Mouse (Mus musculus) spleen, adult 2 months (tissue): Measurements from ENCODE around the gene Smpd3. TPM values are rescaled to one million over a fixed set of nuclear protein-coding genes. Genes with fewer than 3 reads are reported as not detected.

Experiments
- DNase-seq, 2 experiments: peaks; one replicate each; pipeline versions ENCODE4 v3.0.0 to v3.0.0-alpha.2; 2012 to 2021; ENCODE audit warnings: low spot score in 2 of 2, low read depth in 1 of 2
- H3K27ac ChIP-seq: fragments of 200-500 bp; 2 replicates; pipeline ENCODE4 v1.5.1; 2012; ENCODE audit warnings: low read length, inconsistent platforms; ENCODE audit not compliant: insufficient read depth
- H3K27me3 ChIP-seq: fragments of 200-500 bp; 2 replicates; pipeline ENCODE4 v1.6.1; 2012; ENCODE audit warnings: mild to moderate bottlenecking, moderate library complexity, low read length, inconsistent platforms; ENCODE audit not compliant: control insufficient read depth, insufficient read depth
- H3K36me3 ChIP-seq: fragments of 200-500 bp; 2 replicates; pipeline ENCODE4 v1.6.1; 2012; ENCODE audit warnings: mild to moderate bottlenecking, low read length, inconsistent platforms; ENCODE audit not compliant: control insufficient read depth, insufficient read depth
- H3K4me1 ChIP-seq: fragments of 200-500 bp; 2 replicates; pipeline ENCODE4 v1.6.1; 2011; ENCODE audit warnings: inconsistent platforms; ENCODE audit not compliant: control insufficient read depth, insufficient read depth, insufficient read length
- H3K4me3 ChIP-seq: fragments of 200-500 bp; 2 replicates; pipeline ENCODE4 v1.5.1; 2011; ENCODE audit warnings: mild to moderate bottlenecking, inconsistent platforms; ENCODE audit not compliant: insufficient read depth, insufficient read length; ENCODE audit errors: extremely low read depth
- CTCF ChIP-seq: fragments of 200-500 bp; IDR thresholded peaks from 2 replicates; pipeline ENCODE4 v1.5.1; 2011; ENCODE audit warnings: mild to moderate bottlenecking, inconsistent platforms; ENCODE audit not compliant: insufficient read depth, insufficient read length, insufficient replicate concordance; ENCODE audit errors: extremely low read depth
- POLR2A ChIP-seq: fragments of 200-500 bp; IDR thresholded peaks from 2 replicates; pipeline ENCODE4 v1.6.1; 2011; ENCODE audit warnings: low read depth, low read length, inconsistent platforms
- WGBS: fragments of 180-500 bp; shearing (Covaris S2); methylation state at CpG from one replicate; pipeline ENCODE4 v1.1.7; 2018; 5-methylcytosine and 5-hydroxymethylcytosine counted together
- polyA plus RNA-seq: library from polyadenylated mRNA; depleted of rRNA; stranded (reverse); fragments of >200 nt; gene quantifications from 2 replicates; pipeline ENCODE4 v1.2.3, GENCODE M21; 2012

Smpd3 gene
- polyA plus RNA-seq, 1 experiment = 1.1 TPM

- 80% methylated on average over 5 of the region's 5 CpGs for WGBS
- Histone ChIP-seq H3K27ac (no peak overlapping the region), H3K27me3 (no peaks in the 10 kb centered on the region), H3K4me3 (no peak overlapping the region), H3K36me3 (no peaks in the 10 kb centered on the region), H3K4me1 (no peaks in the 10 kb centered on the region)
- DNase-seq = no peak
- TF ChIP-seq CTCF = no peak
- no peak for TF ChIP-seq POLR2A
These were observed 57.6 kb downstream of the Smpd3 start for GRCm38 (mm10) chr8:106280154-106280553.

DNA sequence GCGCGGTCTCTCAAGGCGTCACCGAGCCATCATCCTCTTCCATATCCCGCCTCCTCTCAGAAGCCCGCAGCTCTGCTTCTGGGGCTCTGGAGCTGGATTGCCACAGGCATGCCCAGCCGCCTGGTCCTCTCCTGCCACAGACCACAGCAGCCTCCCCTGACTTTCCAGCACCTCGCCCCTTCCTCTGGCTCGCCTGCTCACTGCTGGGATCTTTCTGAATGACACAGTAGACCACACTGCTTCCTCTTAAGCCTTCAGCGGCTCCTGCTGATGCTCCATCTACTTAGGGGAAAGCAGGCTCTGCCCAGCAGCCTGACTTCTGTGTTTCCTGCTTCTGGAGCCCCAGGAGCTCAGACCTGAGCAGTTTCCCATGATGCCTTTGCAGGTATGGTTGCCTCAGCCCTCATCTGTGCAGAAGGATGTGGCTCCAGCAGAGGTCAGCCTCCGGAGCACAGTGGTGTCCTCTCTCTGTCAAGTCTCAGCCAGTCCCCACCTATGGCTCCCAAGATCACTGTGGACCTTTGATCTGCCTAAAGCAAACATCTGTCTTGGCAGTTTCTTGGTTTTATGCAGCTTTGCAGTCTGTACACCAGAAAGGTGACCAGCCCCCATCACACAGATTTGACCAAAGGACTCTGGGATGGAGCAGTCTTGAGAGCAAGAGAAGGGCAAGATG is 59.3 kb downstream of the Smpd3 start:
- no peak overlapping the region for H3K27ac ChIP-seq
- H3K4me3 ChIP-seq = no peak overlapping the region
- no peak for DNase-seq
- H3K36me3 ChIP-seq = no peaks in the 10 kb centered on the region
- no peak for TF ChIP-seq POLR2A
- no peaks in the 10 kb centered on the region for H3K4me1 ChIP-seq
- 58% methylated on average over 11 of the region's 11 CpGs for WGBS
- H3K27me3 ChIP-seq = no peaks in the 10 kb centered on the region

- Histone ChIP-seq H3K4me1 (no peaks in the 10 kb centered on the region), H3K36me3 (no peaks in the 10 kb centered on the region), H3K27ac (no peak overlapping the region), H3K27me3 (no peaks in the 10 kb centered on the region), H3K4me3 (no peak overlapping the region)
- no peak for DNase-seq
- 84% methylated on average over 5 of the region's 5 CpGs for WGBS
- no peak for TF ChIP-seq CTCF
- no peak for TF ChIP-seq POLR2A
These were observed 61.0 kb downstream of the Smpd3 start for GRCm38 (mm10) chr8:106276709-106277317.

GRCm38 (mm10) chr8:106273468-106273867 is 64.3 kb downstream of the Smpd3 start:
- H3K4me1 ChIP-seq = no peaks in the 10 kb centered on the region; the same call in 1 of the 2 replicates
- no peaks in the 10 kb centered on the region for H3K27me3 ChIP-seq
- WGBS = 91% methylated on average over 3 of the region's 3 CpGs
- no peak for DNase-seq
- no peak overlapping the region for H3K27ac ChIP-seq
- H3K4me3 ChIP-seq = no peak overlapping the region
- TF ChIP-seq POLR2A = no peak
- TF ChIP-seq CTCF = no peak
- H3K36me3 ChIP-seq = no peaks in the 10 kb centered on the region

- no peaks in the 10 kb centered on the region for H3K36me3 ChIP-seq
- H3K4me1 ChIP-seq = no peaks in the 10 kb centered on the region; the same call in 1 of the 2 replicates
- TF ChIP-seq CTCF (no peak), POLR2A (no peak)
- H3K27me3 ChIP-seq = no peaks in the 10 kb centered on the region
- no peak overlapping the region for H3K27ac ChIP-seq
- no peak overlapping the region for H3K4me3 ChIP-seq
- no peak for DNase-seq
- 81% methylated on average over 4 of the region's 4 CpGs for WGBS
These were observed 66.4 kb downstream of the Smpd3 start for GRCm38 (mm10) chr8:106271378-106271777.

GRCm38 (mm10) chr8:106270804-106271203 is 67.0 kb downstream of the Smpd3 start:
- DNase-seq = no peak
- WGBS = 92% methylated on average over 5 of the region's 5 CpGs
- no peak overlapping the region for H3K4me3 ChIP-seq
- H3K4me1 ChIP-seq = no peaks in the 10 kb centered on the region; the same call in 1 of the 2 replicates
- no peak for TF ChIP-seq POLR2A
- H3K27ac ChIP-seq = no peak overlapping the region
- no peaks in the 10 kb centered on the region for H3K27me3 ChIP-seq
- no peaks in the 10 kb centered on the region for H3K36me3 ChIP-seq

DNA sequence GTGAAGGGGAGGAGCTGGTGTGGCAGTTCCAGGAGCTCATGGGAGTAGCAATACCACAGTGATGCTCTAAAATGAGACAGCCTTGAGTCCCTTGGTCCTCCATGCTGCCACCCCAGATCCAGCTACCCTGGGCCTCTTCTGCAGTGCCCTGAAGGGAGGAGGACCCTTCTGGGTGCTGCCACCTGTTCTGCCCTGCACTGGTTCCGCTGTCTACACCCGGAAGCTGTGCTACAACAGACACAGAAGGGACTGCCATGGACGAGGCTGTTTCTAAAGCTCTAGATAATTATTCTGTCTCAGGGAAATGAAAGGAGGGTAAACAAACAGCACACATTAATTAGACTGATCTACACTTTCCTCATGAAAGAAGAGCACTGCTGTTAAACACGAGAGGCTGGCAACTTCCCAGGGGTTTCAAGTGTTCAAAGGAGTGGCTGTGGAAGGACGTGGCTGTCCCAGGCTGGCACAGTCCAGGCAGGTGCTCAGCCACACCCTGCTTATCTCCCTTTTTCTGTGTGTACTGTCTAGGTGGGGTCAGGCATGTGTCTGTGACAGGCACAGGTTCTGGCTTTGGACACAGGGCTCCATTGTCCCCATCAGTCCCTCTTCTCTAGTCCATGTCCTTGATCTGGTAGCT is 69.0 kb downstream of the Smpd3 start:
- no peaks in the 10 kb centered on the region; the same call in 1 of the 2 replicates for H3K4me1 ChIP-seq
- H3K4me3 ChIP-seq = no peak overlapping the region
- no peak for DNase-seq
- no peaks in the 10 kb centered on the region for H3K27me3 ChIP-seq
- no peaks in the 10 kb centered on the region for H3K36me3 ChIP-seq
- WGBS = 67% methylated on average over 5 of the region's 5 CpGs
- H3K27ac ChIP-seq = no peak overlapping the region
- TF ChIP-seq POLR2A (no peak), CTCF (no peak)
